Mouse (Mus musculus) hindbrain, postnatal 0 days (tissue): Measurements from ENCODE around the gene Ubap1l. TPM values are rescaled to one million over a fixed set of nuclear protein-coding genes. Genes with fewer than 3 reads are reported as not detected.

ENCODE experiments used
- ATAC-seq: fragments of 200-750 bp; cut with Nextera tagmentation; 2 replicates; pipeline ENCODE4 v1.8.0; 2017; ENCODE audit warnings: mild to moderate bottlenecking, moderate TSS enrichment, moderate library complexity
- DNase-seq: peaks from one replicate; pipeline ENCODE4 v3.0.0-alpha.2; 2015; ENCODE audit warnings: low spot score
- H3K27ac ChIP-seq: fragments of 300-500 bp; sonication (generic); 2 replicates; pipeline ENCODE4 v1.5.1; 2014; ENCODE audit warnings: mild to moderate bottlenecking
- H3K27me3 ChIP-seq: fragments of 300-500 bp; sonication (generic); 2 replicates; pipeline ENCODE4 v1.6.1; 2014; ENCODE audit warnings: low read length, mixed read lengths; ENCODE audit not compliant: insufficient read depth
- H3K36me3 ChIP-seq: fragments of 300-500 bp; sonication (generic); 2 replicates; pipeline ENCODE4 v1.6.1; 2014; ENCODE audit warnings: low read length, mixed read lengths; ENCODE audit not compliant: insufficient read depth
- H3K4me1 ChIP-seq: fragments of 300-500 bp; sonication (generic); 2 replicates; pipeline ENCODE4 v1.6.1; 2014; ENCODE audit warnings: antibody characterized with exemption, low read length, mixed read lengths; ENCODE audit not compliant: insufficient read depth
- H3K4me2 ChIP-seq: fragments of 300-500 bp; sonication (generic); 2 replicates; pipeline ENCODE4 v1.6.1; 2014; ENCODE audit warnings: low read depth, mild to moderate bottlenecking, low read length, moderate library complexity, mixed read lengths
- H3K4me3 ChIP-seq: fragments of 300-500 bp; sonication (generic); 2 replicates; pipeline ENCODE4 v1.5.1; 2014; ENCODE audit warnings: low read length
- H3K9ac ChIP-seq: fragments of 300-500 bp; sonication (generic); replicated peaks from 2 replicates; pipeline ENCODE4 v1.6.1; 2014; ENCODE audit warnings: mild to moderate bottlenecking, low read length, moderate library complexity, mixed read lengths
- H3K9me3 ChIP-seq: fragments of 300-500 bp; sonication (generic); 2 replicates; pipeline ENCODE4 v1.6.1; 2016; ENCODE audit warnings: low read length, mixed read lengths
- CTCF ChIP-seq: IDR thresholded peaks from 2 replicates; pipeline ENCODE4 v1.5.1; 2016; ENCODE audit warnings: antibody characterized with exemption, control low read depth, low read depth
- WGBS: fragments of 180-500 bp; shearing (Covaris S2); extraction: QIAGEN DNeasy Blood & Tissue Kit; methylation state at CpG from one replicate; pipeline ENCODE4 v1.1.7; 2014; 5-methylcytosine and 5-hydroxymethylcytosine counted together
- polyA plus RNA-seq: library from polyadenylated mRNA; unstranded; fragments of >200 nt; fragmentation: Nextera tagmentation; extraction: Ambion mirVana; gene quantifications from 2 replicates; pipeline ENCODE4 v1.2.1, GENCODE M21; 2015
- total RNA-seq: library from RNA; depleted of rRNA; stranded (reverse); fragments of >200 nt; gene quantifications from 2 replicates; pipeline ENCODE4 v1.2.3, GENCODE M21; 2014; rRNA removed

The Ubap1l gene
- total and polyA plus RNA-seq, 2 experiments from 2014 or later, result 2.4 to 8.6 TPM

- TF ChIP-seq CTCF, result no peak
Measured at GRCm38 (mm10) chr9:65424393-65424792, 63.6 kb downstream of the Ubap1l start.

GRCm38 (mm10) chr9:65427511-65427910, 66.7 kb downstream of the Ubap1l start:
- WGBS, result 69% methylated on average over 2 of the region's 2 CpGs
- no peaks in the 10 kb centered on the region for H3K9me3 ChIP-seq
- no peak for TF ChIP-seq CTCF
- ATAC-seq (no peak), DNase-seq (no peak)
- H3K27ac ChIP-seq, result no peak overlapping the region
- H3K4me2 ChIP-seq, result no peak overlapping the region
- no peak overlapping the region for H3K9ac ChIP-seq
- H3K4me3 ChIP-seq, result no peak overlapping the region
- H3K4me1 ChIP-seq, result no peaks in the 10 kb centered on the region
- no peaks in the 10 kb centered on the region for H3K36me3 ChIP-seq
- H3K27me3 ChIP-seq, result no peaks in the 10 kb centered on the region

More at GRCm38 (mm10) chr9:65424393-65424792, 63.6 kb downstream of the Ubap1l start:
- Histone ChIP-seq H3K9me3 (no peaks in the 10 kb centered on the region), H3K9ac (no peak overlapping the region), H3K4me1 (no peaks in the 10 kb centered on the region), H3K36me3 (no peaks in the 10 kb centered on the region), H3K4me3 (no peak overlapping the region), H3K27me3 (no peaks in the 10 kb centered on the region), H3K27ac (no peak overlapping the region), H3K4me2 (no peak overlapping the region)
- WGBS, result 59% methylated on average over 3 of the region's 3 CpGs
- ATAC-seq (no peak), DNase-seq (no peak)

GRCm38 (mm10) chr9:65428003-65428402, 67.2 kb downstream of the Ubap1l start:
- Histone ChIP-seq H3K27ac (no peak overlapping the region), H3K9ac (no peak overlapping the region), H3K9me3 (no peaks in the 10 kb centered on the region), H3K4me2 (no peak overlapping the region), H3K4me3 (no peak overlapping the region), H3K36me3 (no peaks in the 10 kb centered on the region), H3K4me1 (no peaks in the 10 kb centered on the region), H3K27me3 (no peaks in the 10 kb centered on the region)
- WGBS, result 83% methylated on average over 5 of the region's 5 CpGs
- no peak for ATAC-seq
- DNase-seq, result no peak
- TF ChIP-seq CTCF, result no peak

Other genes starting within 250 kb of the Ubap1l start
- 2.3 and 6.3 TPM in 2 replicates for gene Igdcc3, start 219.9 kb upstream of the Ubap1l start, total RNA-seq
- 5.2 and 6.2 TPM in 2 replicates for gene Igdcc3, start 219.9 kb upstream of the Ubap1l start, polyA plus RNA-seq
- 2.6 and 6.7 TPM in 2 replicates for gene Parp16, start 165.7 kb upstream of the Ubap1l start, total RNA-seq
- gene Parp16, start 165.7 kb upstream of the Ubap1l start, polyA plus RNA-seq, result 5.9 and 6.3 TPM in 2 replicates
- gene Cilp, start 95.9 kb upstream of the Ubap1l start, total RNA-seq, result 0.16 and 0.29 TPM in 2 replicates
- gene Cilp, start 95.9 kb upstream of the Ubap1l start, polyA plus RNA-seq, result 0.29 and 0.37 TPM in 2 replicates
- gene Clpx, start 66.8 kb upstream of the Ubap1l start, total RNA-seq, result 22.7 and 23.3 TPM in 2 replicates
- gene Clpx, start 66.8 kb upstream of the Ubap1l start, polyA plus RNA-seq, result 37.1 and 41.2 TPM in 2 replicates
- gene Pdcd7, start 14.9 kb upstream of the Ubap1l start, total RNA-seq, result 16.2 and 17.5 TPM in 2 replicates
- 8.6 and 10.2 TPM in 2 replicates for gene Pdcd7, start 14.9 kb upstream of the Ubap1l start, polyA plus RNA-seq
- gene Kbtbd13, start 30.6 kb downstream of the Ubap1l start, total RNA-seq, result 1.0 and 1.3 TPM in 2 replicates
- 0.46 and 0.50 TPM in 2 replicates for gene Kbtbd13, start 30.6 kb downstream of the Ubap1l start, polyA plus RNA-seq
- gene Rasl12, start 37.5 kb downstream of the Ubap1l start, total RNA-seq, result 6.2 and 7.0 TPM in 2 replicates
- 4.0 and 4.7 TPM in 2 replicates for gene Rasl12, start 37.5 kb downstream of the Ubap1l start, polyA plus RNA-seq
- not detected in 2 replicates for gene Slc51b, start 61.9 kb downstream of the Ubap1l start, total RNA-seq
- not detected in 2 replicates for gene Slc51b, start 61.9 kb downstream of the Ubap1l start, polyA plus RNA-seq
- 11.8 and 19.0 TPM in 2 replicates for gene Mtfmt, start 74.7 kb downstream of the Ubap1l start, total RNA-seq
- 16.4 and 18.9 TPM in 2 replicates for gene Mtfmt, start 74.7 kb downstream of the Ubap1l start, polyA plus RNA-seq
- 71.6 and 72.1 TPM in 2 replicates for gene Spg21, start 99.9 kb downstream of the Ubap1l start, total RNA-seq
- gene Spg21, start 99.9 kb downstream of the Ubap1l start, polyA plus RNA-seq, result 91.9 and 99.3 TPM in 2 replicates
- 3.7 and 5.9 TPM in 2 replicates for gene Ankdd1a, start 159.2 kb downstream of the Ubap1l start, total RNA-seq
- gene Ankdd1a, start 159.2 kb downstream of the Ubap1l start, polyA plus RNA-seq, result 0.81 and 1.2 TPM in 2 replicates
- gene Plekho2, start 219.0 kb downstream of the Ubap1l start, total RNA-seq, result 12.7 and 17.9 TPM in 2 replicates
- 7.0 and 7.8 TPM in 2 replicates for gene Plekho2, start 219.0 kb downstream of the Ubap1l start, polyA plus RNA-seq
- 3.5 and 15.2 TPM in 2 replicates for gene Pif1, start 226.1 kb downstream of the Ubap1l start, total RNA-seq
- gene Pif1, start 226.1 kb downstream of the Ubap1l start, polyA plus RNA-seq, result 2.4 and 2.9 TPM in 2 replicates